Mouse (Mus musculus) natural killer cell, adult 2 months (primary cell): ENCODE data around the gene Mea1.
A peak's percentile ranks its signal among the peaks of the same experiment; 100 is the strongest.

Source experiments
- DNase-seq, 2 experiments: peaks; one replicate each; pipeline ENCODE4 v3.0.0; 2022; ENCODE audit warnings: low spot score in 2 of 2

The Mea1 gene

DNA sequence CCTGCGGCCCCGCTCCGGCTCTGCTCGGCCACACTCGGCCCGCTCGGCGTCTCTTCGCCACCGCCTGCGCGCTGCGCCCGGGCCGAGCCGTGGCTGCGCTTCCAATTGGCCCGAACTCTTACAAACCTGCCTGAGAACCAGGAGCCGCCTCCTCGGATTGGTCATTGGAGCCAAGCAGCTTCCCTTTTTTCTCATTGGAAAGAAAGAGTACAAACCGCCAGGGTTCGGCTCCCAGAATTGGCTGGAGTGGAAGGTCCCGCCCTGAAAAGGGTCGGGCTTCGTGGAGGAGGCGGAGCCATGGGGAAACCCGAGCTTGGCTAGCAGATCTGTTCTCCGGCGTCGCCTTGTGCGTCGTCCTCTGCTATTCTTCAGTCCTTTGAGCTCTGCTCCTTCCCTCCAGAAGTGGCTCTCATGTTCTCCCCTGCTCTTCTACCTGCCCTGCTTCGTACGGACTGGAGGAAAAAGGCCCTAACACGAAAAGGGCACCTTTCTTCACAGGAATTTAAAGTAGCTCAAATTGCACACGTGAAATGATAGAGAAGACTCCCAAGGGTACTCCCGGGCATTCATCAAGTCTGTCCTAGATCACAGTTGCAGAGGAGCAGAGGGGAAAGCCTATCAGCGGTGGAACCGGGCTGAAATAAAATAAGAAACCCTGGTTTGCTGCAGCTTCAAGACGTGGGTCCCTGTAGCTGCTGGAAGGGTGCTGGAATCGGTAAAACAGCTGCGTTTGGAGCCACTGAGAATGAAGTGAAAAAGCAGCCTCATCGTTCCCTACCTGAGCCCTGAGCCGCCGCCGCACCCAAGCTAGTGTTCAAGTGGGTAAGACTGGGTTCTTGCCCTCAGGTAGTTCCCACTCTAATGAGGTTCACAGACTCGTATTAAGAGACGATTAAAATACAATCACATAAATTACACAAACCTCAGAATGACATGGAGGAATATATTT, 26.6 kb downstream of the Mea1 start, which contains the start of gene Ppp2r5d:
Gene Ppp2r5d (minus strand): TSS at position 225 of the 949 bp plus-strand sequence.
- DNase-seq, result peak; percentile 95

DNA sequence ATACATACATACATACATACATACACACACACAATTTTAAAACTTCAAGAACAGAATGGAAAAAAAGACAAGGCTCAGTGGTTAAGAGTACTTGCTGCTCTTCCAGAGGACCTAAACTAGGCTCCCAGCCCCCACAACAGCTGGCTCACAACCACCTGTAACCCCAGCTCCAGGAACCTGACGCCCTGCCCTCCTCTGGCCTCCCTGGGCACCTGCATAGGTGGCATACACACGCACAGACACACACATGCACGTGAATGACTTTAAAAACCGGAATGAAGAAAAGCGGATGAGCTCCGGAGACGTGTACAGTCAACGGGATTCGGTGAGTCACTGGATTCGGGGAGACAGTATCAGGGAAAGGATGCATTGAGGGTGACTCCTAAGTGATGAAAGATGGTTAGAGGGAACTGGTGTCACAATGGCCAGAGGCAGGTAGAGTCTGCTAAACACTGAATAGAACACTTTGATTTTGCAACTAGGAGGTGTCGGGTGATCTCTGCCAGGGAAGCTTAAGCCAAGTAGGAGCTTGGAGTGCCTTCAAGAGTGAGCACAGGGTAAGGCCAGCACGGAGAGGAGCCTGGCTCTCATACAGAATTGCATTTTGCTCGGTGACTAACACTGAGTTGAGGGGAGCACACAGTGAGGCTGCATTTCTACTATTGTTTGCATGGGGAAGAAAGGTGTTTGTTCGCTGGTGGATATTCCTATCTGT, 27.9 kb downstream of the Mea1 start:
- no peak for DNase-seq

DNA sequence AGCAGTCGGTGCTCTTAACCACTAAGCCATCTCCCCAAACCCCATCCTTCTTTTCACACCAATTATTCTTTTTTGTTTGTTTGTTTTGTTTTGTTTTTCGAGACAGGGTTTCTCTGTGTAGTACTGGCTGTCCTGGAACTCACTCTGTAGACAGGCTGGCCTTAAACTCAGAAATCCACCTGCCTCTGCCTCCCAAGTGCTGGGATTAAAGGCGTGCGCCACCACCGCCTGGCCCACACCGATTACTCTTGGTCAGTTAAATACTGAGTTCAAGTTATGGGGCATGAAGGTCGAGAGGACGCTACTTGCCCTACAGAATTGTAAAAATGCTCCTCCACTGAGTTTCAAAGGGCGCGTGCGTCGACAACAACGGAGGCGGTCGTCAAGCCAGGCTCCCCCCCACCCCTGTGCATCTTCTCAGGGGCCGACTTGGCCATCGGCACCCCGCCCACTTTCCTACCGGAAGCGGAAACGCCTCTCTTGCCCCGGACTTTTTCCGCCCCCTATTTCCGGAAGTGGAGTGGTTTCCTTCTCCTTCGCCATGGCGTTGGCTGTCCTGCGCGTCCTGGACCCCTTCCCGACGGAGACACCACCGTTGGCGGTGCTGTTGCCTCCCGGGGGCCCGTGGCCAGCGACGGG, 32.5 kb downstream of the Mea1 start, which contains the start of gene Pex6:
Gene Pex6 (plus strand): TSS at position 505 of the 639 bp plus-strand sequence.
- peak; percentile 91 to 92 for DNase-seq

DNA sequence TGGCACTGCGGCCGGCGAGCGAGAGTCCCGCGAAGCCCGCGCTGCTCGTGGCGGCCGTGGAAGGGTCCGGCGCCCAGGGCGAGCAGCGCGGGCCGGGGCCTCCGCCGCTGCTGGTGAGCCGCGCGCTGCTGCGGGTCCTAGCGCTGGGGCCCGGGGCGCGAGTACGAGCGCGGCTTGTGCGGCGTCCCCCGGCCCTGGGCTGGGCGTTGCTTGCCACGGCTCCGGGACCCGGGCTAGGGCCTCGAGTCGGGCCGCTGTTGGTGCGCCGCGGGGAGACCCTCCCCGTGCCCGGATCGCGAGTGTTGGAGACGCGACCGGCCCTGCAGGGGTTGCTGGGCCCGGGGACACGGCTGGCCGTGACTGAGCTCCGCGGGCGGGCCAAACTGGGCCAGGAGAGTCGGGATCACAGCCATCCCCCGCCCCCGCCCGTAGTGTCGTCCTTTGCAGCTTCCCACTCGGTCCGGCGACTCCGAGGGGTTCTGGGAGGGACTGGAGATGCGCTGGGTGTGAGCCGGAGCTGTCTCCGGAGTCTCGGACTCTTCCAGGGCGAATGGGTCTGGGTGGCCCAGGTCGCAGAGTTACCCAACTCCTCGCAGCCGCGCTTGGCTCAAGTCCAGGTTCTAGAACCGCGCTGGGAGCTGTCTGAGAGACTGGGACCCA, 33.1 kb downstream of the Mea1 start:
- DNase-seq, result no peak

DNA sequence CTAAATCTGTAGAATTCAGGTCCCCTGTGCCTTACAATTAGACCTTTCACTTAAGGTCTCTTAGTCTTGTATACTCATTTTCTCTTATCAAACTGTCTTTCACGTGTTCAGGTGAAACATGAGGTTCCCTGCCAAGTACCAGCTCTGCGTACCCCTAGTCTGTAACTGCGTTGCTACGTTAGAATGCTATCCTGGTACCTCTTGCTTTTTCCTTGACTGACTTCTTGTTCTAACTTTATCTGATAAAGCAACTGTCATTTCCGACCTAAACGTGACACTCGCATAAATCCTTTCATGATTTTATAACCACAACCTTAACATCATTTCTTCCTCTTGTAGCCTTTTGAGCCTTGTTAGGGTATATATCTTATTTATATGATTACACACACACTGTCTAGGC, 33.8 kb downstream of the Mea1 start:
- no peak for DNase-seq

DNA sequence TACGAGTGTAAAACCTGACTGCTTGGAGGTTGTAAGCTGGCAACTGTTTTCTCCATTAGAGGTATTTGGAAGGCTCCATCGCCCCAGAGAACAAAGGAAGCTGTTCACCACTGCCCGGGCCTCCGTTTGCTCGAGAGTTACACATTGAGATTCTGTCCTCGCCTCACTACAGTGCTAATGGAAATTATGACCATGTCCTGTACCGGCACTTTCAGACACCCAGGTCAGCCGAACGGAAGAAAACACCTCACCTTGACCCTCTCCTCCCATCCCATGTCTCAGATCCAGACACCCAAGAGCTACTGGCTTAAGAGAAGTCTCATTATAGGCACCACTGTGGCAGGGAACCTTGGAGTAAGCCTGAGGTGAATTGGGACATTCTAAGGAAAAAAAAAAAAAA, 35.3 kb downstream of the Mea1 start:
- DNase-seq, result no peak

DNA sequence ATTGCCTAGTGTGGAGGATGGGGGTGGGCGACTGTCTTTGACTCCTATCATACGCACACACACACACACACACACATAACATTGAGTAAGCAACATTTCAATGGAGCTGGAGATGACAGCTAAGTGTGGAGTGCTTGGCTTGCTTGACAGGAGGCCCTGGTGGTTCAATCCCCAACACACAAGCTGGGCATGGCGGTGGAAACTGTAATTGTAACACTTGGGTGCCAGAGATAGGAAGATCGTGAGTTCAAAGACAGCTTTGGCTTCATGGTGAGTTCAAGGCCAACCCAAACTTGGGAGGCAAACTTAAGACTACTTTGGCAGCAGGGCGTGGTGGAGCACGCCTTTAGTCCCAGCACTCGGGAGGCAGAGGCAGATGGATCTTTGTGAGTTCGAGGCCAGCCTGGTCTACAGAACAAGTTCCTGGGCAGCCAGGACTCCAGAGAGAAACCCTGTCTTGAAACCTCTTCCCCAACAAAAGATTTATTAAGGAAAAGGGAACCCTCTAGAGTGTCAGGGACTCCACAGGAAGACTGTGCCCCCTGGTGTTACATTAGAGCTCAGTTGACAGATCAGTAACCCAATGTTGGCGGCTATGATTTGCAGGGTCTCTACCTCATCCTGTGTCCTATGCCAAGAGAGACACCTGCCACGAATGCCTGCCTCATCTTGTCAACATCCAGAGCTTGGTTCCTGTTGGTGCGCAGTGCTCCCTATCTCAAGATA, 36.3 kb downstream of the Mea1 start:
- peak in 1 of 2 experiments; percentile 9 for DNase-seq

DNA sequence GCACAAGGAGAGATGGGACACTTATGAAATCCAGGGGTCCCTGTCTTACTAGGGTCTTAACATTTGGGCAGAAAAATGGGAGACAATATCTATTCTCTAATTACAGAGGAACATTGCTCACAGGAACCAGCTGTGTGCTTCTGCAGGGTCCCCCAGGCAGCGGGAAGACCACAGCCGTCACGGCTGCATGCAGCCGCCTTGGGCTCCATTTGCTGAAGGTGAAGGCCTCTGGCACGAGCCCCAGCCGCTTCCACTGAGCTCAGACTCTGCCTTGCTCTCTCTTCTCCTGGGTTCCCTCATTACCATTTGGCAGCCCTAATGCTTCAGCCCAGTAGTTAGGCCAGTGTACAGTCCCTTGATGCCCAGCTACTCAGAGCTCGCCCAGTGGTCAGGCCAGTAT, 42.5 kb downstream of the Mea1 start:
- DNase-seq, result no peak

DNA sequence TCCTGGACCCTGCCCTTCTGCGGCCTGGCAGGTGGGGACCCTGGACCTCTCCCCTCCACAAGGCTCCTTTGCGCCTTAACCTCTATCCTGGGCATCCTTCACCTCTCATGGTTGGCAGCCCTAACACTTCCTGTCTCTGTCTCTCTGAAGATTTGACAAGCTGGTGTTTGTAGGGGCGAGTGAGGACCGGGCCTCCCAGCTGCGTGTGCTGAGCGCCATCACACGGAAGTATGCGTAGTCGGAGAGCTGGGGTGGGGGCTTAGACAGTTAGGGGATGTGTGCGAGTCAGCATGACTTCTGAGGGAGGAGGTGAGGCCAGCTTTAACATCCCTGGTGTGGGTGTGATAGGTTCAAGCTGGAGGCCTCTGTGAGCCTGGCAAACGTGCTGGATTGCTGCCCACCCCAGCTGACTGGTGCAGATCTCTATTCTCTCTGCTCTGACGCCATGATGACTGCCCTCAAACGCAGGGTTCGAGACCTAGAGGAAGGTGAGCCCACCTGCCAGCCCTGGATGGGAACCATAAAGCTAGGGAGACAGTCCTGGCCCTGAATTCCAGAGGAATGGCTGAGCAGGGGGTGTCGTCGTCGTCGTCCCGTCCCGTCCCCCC, 46.0 kb downstream of the Mea1 start:
- DNase-seq, result no peak

DNA sequence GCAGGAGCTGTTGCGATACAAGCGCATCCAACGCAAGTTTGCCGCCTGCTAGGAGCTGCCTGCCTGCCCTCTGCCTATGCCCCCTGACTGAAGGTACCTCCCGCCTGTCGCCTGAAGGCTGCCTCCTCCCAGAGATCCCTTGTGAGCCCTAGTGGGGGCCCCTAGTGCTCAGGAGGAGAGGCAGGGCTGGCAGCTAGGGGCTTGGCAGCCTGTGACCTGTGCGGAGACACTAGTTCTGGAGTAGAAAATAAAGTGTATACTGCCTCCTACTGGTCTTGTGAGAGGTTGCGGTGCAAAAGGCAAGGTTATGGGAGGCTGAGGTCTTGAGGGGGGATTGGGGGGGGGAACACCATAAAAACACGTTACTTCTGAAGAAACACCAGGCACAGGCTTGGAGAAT, 46.7 kb downstream of the Mea1 start:
- peak; percentile 44 to 46 for DNase-seq

DNA sequence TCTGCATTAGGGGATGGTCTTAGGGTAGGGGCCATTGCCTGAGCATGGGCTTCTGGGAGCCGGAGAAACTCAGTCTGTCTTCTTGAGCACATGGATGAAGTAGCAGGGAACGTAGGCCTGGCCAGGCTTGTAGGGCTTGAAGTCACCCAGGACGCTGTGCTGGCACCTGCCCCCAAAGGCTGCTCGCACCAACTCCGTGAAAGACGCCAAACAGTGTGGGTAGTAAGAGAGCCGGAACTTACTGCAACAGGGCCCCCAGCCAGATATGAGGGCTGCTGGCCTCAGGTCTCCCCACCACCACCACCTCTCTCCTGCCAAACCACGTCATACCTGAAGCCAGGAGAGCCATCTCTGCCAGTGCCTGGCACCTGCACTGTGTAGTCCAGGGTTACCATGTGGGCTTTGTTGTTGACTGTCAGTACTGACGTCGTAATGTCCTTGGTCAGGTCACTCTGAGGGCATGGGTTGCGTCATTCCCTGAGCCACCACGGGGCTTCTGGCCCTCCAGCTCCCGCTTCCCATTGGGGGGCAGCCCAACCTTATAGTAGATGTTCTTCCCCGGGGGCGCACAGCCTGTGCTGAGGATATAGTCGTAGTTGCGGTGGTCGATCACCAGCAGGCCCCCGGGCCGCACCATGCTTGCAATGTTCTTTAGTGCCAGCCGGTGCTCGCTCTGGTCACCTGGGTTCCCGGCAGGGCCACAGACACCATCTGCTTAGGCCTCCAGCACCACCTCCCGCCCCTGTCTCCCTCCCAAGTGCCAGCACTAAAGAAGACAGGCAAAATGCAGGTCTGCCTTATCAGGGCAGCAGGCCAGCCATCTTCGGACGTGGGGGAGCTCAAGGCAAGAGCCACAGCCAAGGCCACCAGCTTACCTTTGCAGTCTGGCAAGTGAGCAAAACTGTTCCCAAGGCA, 47.4 kb downstream of the Mea1 start:
- no peak for DNase-seq

DNA sequence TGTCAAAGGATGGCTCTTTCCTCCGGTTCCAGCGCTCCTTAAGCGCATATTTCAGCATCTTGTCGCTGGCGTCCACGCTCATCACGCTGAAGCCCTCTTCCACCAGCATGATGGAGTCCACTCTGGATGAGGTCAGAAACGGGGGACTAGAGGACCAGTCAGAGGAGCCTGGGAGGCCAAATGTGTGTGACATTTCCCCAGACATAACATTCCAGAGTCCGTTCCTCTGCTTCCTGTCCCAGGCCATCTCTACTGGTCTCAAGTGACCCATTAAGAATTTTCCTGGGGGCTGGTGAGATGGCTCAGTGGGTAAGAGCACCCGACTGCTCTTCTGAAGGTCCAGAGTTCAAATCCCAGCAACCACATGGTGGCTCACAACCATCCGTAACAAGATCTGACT, 48.7 kb downstream of the Mea1 start:
- no peak for DNase-seq

DNA sequence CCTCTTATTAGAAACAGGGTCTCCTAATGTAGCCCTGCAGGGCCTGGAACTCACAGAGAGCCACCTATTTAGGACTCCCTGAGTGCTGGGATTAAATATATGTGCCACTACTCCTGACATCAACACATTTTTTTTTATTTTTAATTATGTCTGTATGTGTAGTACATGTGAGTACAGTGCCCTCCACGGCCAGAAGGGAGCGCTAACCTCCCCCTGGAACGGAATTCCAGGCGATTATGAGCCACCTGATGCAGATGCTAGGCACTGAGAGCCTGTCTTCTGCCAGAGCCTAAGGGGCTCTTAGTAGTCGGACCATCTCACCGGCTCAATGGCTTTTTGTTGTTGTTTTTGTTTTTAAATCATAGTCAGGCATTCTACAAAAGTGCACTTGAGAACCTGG, 49.4 kb downstream of the Mea1 start:
- no peak for DNase-seq

DNA sequence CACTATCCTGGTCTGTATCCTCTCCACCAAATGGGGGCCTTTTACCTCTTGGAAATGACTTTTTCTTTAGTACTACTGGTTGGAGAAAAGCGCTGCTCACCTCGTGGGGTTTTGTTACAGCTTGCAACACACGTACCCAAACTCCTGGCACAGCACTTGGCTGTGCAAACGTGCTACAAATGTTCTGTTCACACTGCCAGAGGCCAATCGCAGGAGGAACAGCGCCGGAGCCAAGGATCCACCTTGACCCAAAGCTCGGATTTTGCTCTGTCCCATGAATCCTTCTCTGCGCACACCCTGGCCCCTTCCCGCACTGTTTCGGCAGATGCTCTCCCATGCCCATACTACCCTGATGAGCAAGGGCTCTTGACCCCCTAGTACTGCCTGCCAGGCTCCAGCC, 49.9 kb downstream of the Mea1 start:
- no peak for DNase-seq

DNA sequence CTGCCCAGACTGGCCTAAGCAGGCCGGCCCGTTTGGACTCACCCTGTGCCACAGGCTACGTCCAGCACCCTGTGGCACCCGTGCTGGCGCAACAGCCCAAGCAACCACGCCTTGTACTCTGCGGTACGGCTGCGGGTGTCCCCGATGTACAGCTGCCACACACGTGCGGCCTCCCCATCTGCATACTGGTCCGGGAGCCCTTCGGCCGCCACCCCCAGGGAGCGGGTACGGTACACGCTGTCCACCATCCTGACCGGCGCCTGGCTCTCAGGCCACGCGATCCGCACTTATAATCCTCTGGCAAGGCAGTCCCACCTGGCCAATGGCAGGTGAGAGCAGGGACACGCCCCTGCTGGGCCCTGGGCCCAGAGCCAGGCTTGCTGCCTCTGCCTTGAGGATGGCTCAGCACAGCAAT, 50.3 kb downstream of the Mea1 start, which contains the start of gene Gnmt:
Gene Gnmt (minus strand): TSS at position 265 of the 415 bp plus-strand sequence.
- DNase-seq, result no peak
